Mouse (Mus musculus) forelimb bud, embryonic 11.5 days (tissue): ENCODE measurements around the gene E130114P18Rik.
A peak's percentile ranks its signal among the peaks of the same experiment; 100 is the strongest.

Experiments used
- DNase-seq: peaks from one replicate; pipeline ENCODE4 v3.0.0-alpha.2; 2012; ENCODE audit warnings: low read depth, low spot score

Gene E130114P18Rik

DNA sequence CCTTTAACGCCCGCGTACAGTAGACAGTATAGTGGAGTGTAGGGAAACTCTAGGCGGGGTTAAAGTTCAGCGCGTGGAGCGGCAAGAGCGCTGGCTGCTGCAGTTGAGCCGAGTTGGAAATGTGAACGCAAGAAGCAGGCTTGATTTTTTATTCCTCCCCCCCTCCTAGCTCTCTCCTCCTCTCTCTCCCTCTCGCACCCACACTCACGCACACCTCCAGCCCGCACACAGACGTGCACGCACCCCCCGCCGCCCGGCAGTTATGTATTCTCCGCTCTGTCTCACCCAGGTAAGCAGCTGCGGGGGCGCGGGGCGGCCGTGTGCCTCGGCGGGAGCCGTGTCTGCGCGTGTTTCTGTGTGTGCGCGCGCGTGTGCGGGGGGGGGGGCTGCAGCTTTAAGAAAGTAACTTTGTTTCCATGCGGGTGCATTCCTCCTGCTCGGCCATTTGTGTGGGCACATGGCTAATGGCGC, at the start of gene E130114P18Rik:
Gene E130114P18Rik, minus strand, starts transcription at position 373 of the 471 bp plus-strand sequence.
- peak; percentile 81 for DNase-seq

GRCm38 (mm10) chr4:97827115-97827514, 49.2 kb upstream of the E130114P18Rik start:
- peak; percentile 23 for DNase-seq

GRCm38 (mm10) chr4:97825841-97826240, 48.0 kb upstream of the E130114P18Rik start:
- no peak for DNase-seq

GRCm38 (mm10) chr4:97825432-97825831, 47.6 kb upstream of the E130114P18Rik start:
- no peak for DNase-seq

GRCm38 (mm10) chr4:97824451-97824850, 46.6 kb upstream of the E130114P18Rik start:
- DNase-seq, result no peak

DNA sequence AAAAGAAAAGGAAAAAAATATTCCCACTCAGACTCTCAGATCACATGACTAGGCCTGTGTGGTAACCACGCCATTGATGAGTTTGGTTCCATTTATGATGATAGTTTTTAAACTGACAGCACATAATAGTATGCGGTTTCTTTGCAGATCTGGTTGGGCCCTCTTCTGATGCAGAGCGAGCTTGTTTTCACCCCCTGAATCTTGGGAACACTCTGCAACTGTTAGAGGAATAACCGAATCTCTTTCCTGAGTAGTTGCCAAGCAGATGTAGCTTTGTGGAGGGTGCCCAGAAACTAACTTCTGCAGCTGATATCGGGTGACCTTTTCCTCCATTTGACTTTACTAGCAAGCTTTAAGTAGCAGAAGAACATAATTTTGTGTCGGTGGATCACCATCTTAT, 45.6 kb upstream of the E130114P18Rik start:
- no peak for DNase-seq

GRCm38 (mm10) chr4:97821556-97822251, 43.8 kb upstream of the E130114P18Rik start:
- no peak for DNase-seq

DNA sequence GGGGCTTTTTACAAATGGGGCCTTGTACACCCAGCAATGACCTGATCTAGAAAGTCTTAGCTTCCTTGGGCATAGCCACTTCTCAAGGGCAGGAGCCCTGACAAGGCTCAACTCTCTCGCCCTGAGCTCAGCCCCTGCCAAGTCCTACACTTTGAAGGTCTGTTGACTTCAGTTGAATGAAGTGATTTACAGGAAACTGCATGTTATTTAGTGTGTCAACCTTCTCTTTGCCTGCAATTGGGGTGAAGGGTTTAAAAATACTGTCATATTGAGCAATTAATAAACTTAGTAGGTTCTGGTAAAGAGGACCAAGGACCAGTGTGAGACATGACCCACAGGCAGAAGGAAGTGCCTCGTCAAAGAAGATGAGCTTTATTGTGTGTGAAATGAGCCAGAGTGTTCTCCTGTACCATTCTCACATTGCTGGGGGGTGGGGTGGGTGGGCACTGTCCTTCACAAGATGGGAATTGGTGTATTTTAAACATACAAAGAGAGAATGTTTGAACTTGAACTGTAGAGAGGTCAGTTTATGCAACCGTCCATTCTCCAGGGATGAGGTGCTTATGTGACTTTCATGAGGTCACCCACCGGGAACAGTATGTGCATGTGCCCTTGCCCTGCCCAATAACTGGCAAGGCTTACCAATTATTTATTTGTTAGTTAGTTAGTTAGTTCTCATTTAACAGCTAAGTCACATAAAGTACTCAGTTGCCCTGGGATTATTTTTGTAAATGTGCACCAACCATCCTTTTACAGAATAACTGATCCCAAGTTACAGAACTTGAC, 42.8 kb upstream of the E130114P18Rik start:
- no peak for DNase-seq

GRCm38 (mm10) chr4:97819101-97819500, 41.2 kb upstream of the E130114P18Rik start:
- DNase-seq, result no peak

GRCm38 (mm10) chr4:97818498-97818897, 40.6 kb upstream of the E130114P18Rik start:
- no peak for DNase-seq

DNA sequence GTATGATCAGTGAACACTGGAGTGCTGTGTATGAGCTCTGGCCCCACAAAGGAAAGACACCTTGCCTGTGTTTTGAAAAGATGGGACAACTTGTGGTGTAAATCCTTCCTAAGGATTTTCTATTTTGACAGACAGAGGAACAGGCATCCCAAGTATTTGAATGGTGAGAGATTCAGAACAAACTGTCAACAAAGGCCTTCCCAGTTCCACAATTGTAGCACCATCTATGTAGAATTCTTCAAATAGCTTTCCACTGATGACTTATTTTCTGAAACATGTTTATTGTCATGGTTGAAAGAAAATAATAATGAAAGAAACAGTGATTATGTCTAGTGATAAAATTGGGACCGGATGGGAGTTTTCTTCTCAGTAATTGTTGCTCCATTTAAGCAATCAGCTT, 39.9 kb upstream of the E130114P18Rik start:
- DNase-seq, result no peak

GRCm38 (mm10) chr4:97816753-97817152, 38.9 kb upstream of the E130114P18Rik start:
- no peak for DNase-seq

DNA sequence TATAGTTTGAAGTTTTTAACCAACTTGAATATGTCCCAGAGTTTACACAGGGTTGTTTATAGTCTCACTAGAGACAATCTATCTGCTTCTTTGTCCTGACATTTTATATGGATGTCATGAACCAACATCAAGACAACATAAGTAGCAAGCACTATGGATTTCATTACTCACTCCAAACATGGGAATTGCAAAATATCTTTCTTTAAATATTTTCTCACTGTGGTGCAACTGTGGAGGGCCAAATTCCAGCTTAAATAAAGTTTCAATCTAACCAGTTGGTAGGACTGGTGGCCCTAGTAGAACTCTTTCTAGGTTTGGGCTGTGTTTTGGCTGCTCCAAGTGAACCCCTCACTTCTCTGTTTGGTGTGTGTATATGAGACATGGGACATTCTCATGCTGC, 38.1 kb upstream of the E130114P18Rik start:
- DNase-seq, result no peak

GRCm38 (mm10) chr4:97814515-97814914, 36.6 kb upstream of the E130114P18Rik start:
- DNase-seq, result no peak

DNA sequence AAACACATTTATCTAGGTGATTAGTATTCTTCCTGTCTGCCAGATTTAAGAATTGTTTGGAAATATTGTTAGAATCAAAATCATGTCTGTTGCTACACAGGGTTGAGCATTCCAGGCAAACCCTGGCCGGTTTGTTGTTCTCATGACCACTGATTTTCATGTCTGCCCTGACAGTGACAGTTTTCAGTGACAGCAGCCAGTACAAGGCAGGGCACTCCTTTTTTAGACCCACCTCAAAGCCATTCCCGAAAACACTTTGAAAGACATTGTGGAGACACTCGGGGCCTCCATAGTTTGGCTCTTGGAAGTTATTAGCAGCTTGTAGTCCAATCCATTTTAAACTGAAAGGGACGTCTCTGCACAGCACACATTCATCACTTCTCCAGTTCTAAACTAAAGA, 36.1 kb upstream of the E130114P18Rik start:
- DNase-seq, result no peak

GRCm38 (mm10) chr4:97813035-97813434, 35.2 kb upstream of the E130114P18Rik start:
- no peak for DNase-seq

GRCm38 (mm10) chr4:97810348-97810939, 32.6 kb upstream of the E130114P18Rik start:
- DNase-seq, result no peak

DNA sequence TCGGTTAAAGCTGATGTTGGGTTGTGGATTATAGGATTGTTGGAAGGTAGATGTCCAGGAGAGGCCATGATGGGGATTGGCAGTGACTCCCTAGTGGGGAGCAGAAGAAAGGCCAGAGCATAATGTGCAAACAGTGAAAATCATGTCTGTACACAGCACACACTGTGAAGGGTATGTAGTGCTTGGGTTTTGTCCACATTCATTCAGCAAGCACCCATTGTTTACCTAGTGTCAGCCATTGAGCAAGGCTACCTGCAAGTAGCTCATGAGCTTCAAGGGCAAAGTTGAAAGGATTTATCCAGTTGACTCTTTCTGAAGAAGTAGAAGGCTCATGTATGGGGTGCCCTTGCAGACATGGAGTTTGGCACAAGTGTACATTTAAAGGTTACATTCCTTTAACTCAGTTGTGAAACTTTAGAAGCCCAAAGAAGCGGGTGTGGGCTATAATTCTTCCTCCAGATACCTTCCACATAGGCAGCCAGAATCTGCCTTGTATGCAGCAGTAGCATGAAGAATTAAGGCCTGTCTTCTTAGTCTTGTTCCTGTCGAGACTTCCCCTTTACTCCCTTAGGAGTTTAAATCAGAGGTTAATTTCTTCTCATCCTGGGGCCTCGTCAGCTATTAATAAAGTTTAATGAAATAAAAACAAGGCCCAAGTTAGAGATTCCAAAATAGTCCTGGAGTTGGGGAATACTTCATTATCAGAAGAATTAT, 31.9 kb upstream of the E130114P18Rik start:
- DNase-seq, result no peak

DNA sequence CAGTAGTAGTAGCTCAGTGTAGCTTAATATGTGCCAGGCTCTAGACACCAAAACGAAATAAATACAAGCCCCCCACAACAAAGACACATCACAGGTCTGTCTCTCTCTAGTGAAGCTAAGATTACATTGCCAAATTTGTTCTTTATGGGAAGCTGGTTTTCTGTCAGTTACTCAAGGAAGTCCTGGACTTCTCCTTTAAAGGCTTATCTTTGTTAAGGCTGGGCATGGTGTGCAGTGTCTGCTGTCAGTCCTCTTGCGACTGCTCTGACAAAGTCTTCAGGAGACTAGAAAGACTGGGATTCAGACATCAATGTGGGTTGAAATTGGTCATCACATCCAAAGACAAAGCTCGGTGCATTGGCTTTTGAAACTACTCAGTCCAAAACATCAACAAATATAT, 31.0 kb upstream of the E130114P18Rik start:
- no peak for DNase-seq

DNA sequence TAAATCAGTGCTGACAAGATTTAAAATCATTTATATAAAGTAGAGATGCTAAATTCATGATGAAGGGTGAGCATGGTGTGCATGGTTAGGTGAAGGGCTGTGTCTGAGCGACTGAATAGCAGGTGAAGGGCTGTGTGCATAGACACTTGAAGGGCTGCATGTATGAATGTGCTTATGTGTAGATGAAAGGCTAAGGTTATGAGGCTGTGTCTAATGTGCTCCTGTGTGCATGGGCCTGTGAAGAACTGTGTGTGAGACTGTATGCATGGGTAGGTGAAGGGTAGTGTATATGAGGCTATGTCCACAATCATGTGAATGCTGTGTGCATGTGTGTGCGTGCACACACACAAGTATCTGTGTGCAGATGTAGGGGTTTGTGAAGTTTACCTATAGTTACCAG, 29.0 kb upstream of the E130114P18Rik start:
- no peak for DNase-seq

DNA sequence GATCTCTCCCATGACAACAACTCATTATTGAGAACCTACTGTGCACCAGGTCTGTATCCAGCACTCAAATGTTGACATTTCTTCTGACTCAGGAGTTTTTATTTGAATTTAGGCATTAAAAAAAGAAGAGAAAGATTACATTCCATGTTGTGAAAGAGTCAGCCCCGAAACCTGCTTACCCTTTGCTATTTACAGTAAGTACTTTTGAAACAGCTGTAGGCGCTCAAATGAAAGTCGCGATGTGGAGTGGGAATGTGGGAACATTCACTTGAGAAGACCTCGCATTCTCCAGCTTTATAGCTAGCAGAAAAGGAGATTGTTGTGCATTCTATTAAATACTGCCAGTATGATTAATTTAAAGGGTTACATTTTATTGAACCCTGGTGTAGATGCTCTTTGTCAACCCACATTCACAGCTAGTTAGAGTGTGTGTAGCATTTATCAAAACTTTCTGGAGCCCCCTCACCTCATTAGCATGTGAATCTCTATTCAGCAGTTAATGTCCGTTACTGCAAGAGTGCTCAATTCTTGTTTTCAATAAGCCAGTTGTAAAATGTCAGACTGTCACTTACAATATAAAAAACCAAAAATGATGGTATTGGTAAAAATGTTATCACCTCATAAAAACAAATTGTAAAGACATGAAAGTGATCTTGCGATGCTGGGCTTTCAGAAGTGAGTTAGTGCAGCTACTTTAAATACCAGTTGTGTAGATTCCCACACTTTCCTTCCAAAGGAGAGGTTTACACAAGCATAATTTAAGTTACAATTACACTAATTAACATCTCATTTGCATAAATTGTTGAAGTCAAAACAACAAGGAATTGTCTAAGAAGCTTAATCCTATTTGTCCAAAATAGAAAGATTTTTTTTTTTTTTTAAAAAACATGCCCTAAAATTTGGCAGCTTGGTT, 28.3 kb upstream of the E130114P18Rik start:
- no peak for DNase-seq
